ENCODE assay signal across 14 mouse cellular contexts in the genomic region with DNA sequence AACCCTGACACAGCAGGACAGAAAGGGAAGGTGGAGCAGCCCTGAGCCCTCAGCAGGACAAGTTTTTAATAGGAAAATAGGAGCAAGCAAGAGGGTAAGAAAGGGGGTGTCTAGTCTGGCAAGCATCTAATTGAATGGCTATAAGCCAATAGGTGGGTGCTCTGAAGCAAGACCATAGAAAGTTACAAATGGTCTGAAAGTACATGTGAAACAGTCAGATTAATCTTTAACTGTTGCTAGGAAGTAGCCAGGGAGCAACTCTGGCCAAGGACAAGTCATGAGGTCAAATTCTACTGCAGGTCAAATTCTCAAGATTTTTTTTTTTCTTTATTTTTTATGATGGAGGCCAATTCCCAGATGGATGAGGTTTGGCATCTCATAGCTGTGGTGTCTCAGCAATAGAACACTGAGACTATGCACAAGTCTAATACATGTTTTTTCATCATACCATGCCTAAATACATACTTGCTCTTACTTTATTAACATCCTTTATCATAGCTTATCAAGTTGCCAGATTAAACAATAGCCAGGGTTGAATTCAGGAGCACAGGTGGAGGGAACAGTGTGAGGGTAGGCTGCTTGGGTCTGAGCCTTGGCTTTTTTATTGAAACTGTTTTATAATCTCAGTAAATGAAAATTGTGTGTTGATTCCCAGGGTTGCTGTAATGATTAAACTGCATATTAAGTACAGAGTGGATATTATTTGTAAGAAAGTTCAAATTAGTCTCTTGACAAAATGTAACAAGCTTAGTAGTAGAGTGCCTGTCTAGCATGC. TPM values are rescaled to one million over a fixed set of nuclear protein-coding genes. Genes with fewer than 3 reads are reported as not detected.
DNase-seq lines count a peak whose midpoint lies in the region; ATAC-seq lines count a peak whose summit lies in the region.
"Had no signal": no experiment of that assay in that cellular context is flagged by ENCODE, and none has a peak within 500 bp of the region (broad histone marks: within the 10 kb centered on the region; RNA-seq: fewer than 3 reads in every experiment).

No protein-coding gene starts in this region.

- no peak overlapping the region for H3K27ac ChIP-seq in liver, embryonic 12.5 days
- no peak overlapping the region for H3K27ac ChIP-seq in liver, embryonic 11.5 days (ENCODE audit: low read depth, low read length)
- peak overlapping the region; percentile 87 for H3K27ac ChIP-seq in kidney, embryonic 15.5 days
- H3K27ac ChIP-seq in stomach, embryonic 15.5 days: peak overlapping the region; percentile 67; the same call in 1 of the 2 replicates
- H3K27ac ChIP-seq: embryonic facial prominence, embryonic 12.5 days; midbrain, embryonic 12.5 days; neural tube, embryonic 13.5 days had no signal

- H3K4me2 ChIP-seq in liver, embryonic 12.5 days: no peak overlapping the region
- no peak overlapping the region for H3K4me2 ChIP-seq in liver, embryonic 11.5 days
- H3K4me2 ChIP-seq in kidney, embryonic 15.5 days: no peak overlapping the region
- no peak overlapping the region for H3K4me2 ChIP-seq in stomach, embryonic 15.5 days
- H3K4me2 ChIP-seq: embryonic facial prominence, embryonic 12.5 days; lung, embryonic 14.5 days; midbrain, embryonic 12.5 days; neural tube, embryonic 13.5 days had no signal

- H3K27me3 ChIP-seq in liver, embryonic 12.5 days (replicated peaks): no peaks in the 10 kb centered on the region
- H3K27me3 ChIP-seq in liver, embryonic 11.5 days (replicated peaks; ENCODE audit: control insufficient read depth, insufficient read depth, low read length): no peaks in the 10 kb centered on the region
- H3K27me3 ChIP-seq in kidney, embryonic 15.5 days: no peaks in the 10 kb centered on the region
- no peaks in the 10 kb centered on the region for H3K27me3 ChIP-seq in stomach, embryonic 15.5 days (replicated peaks)
- H3K27me3 ChIP-seq: embryonic facial prominence, embryonic 12.5 days; midbrain, embryonic 12.5 days; neural tube, embryonic 13.5 days had no signal

- H3K4me1 ChIP-seq in liver, embryonic 12.5 days: peaks cover 8% of the 10 kb centered on the region
- H3K4me1 ChIP-seq in liver, embryonic 11.5 days (replicated peaks; ENCODE audit: control insufficient read depth, insufficient read depth, low read length): peaks cover 2% of the 10 kb centered on the region; the same call in 1 of the 2 replicates
- H3K4me1 ChIP-seq in kidney, embryonic 15.5 days: peaks cover 29% of the 10 kb centered on the region
- H3K4me1 ChIP-seq in stomach, embryonic 15.5 days: peaks cover 7% of the 10 kb centered on the region; the same call in 1 of the 2 replicates
- H3K4me1 ChIP-seq: embryonic facial prominence, embryonic 12.5 days; midbrain, embryonic 12.5 days; neural tube, embryonic 13.5 days had no signal

- no peak overlapping the region for H3K4me3 ChIP-seq in liver, embryonic 12.5 days
- H3K4me3 ChIP-seq in liver, embryonic 11.5 days (ENCODE audit: low read depth, low read length): no peak overlapping the region
- no peak overlapping the region for H3K4me3 ChIP-seq in kidney, embryonic 15.5 days (replicated peaks)
- no peak overlapping the region for H3K4me3 ChIP-seq in stomach, embryonic 15.5 days (replicated peaks)
- H3K4me3 ChIP-seq: embryonic facial prominence, embryonic 12.5 days; midbrain, embryonic 12.5 days; neural tube, embryonic 13.5 days had no signal

- no peak overlapping the region for H3K9ac ChIP-seq in liver, embryonic 12.5 days
- H3K9ac ChIP-seq in liver, embryonic 11.5 days (ENCODE audit: low read depth, low read length): no peak overlapping the region
- H3K9ac ChIP-seq in kidney, embryonic 15.5 days: no peak overlapping the region
- H3K9ac ChIP-seq in stomach, embryonic 15.5 days: no peak overlapping the region
- H3K9ac ChIP-seq: embryonic facial prominence, embryonic 12.5 days; lung, embryonic 14.5 days; midbrain, embryonic 12.5 days; neural tube, embryonic 13.5 days had no signal

- DNase-seq in liver, embryonic 11.5 days (ENCODE audit: low spot score): no peak
- DNase-seq in fibroblast of lung, adult 2 months (ENCODE audit: low read depth): peak; percentile 80
- no peak for DNase-seq in urinary bladder, postnatal 36 days (ENCODE audit: low spot score in 2 of 2)
- DNase-seq: cerebellum, adult 9-11 months; right cerebral cortex, postnatal 14 days had no signal

- H3K36me3 ChIP-seq in liver, embryonic 12.5 days: no peaks in the 10 kb centered on the region
- H3K36me3 ChIP-seq in liver, embryonic 11.5 days (ENCODE audit: control insufficient read depth, insufficient read depth, low read length): no peaks in the 10 kb centered on the region
- no peaks in the 10 kb centered on the region for H3K36me3 ChIP-seq in kidney, embryonic 15.5 days
- H3K36me3 ChIP-seq in stomach, embryonic 15.5 days: no peaks in the 10 kb centered on the region
- H3K36me3 ChIP-seq: embryonic facial prominence, embryonic 12.5 days; midbrain, embryonic 12.5 days; neural tube, embryonic 13.5 days had no signal

- no peaks in the 10 kb centered on the region for H3K9me3 ChIP-seq in liver, embryonic 12.5 days (replicated peaks)
- no peaks in the 10 kb centered on the region for H3K9me3 ChIP-seq in liver, embryonic 11.5 days (ENCODE audit: control insufficient read depth, low read length)
- no peaks in the 10 kb centered on the region for H3K9me3 ChIP-seq in kidney, embryonic 15.5 days (replicated peaks)
- no peaks in the 10 kb centered on the region for H3K9me3 ChIP-seq in stomach, embryonic 15.5 days
- H3K9me3 ChIP-seq: embryonic facial prominence, embryonic 12.5 days; midbrain, embryonic 12.5 days; neural tube, embryonic 13.5 days had no signal

- ATAC-seq in liver, embryonic 12.5 days: 0 out of 2 replicates have a peak, but pooled peaks have one; percentile 27
- ATAC-seq in liver, embryonic 11.5 days (replicated peaks; ENCODE audit: low FRiP score): no peak
- peak; percentile 76 for ATAC-seq in kidney, embryonic 15.5 days (replicated peaks; ENCODE audit: low FRiP score)
- ATAC-seq in stomach, embryonic 15.5 days (ENCODE audit: insufficient read depth, low FRiP score, low read depth): peak; percentile 43; the same call in 1 of the 2 replicates
- ATAC-seq in megakaryocyte, adult 5-6 weeks (ENCODE audit: poor library complexity, severe bottlenecking): no peak
- ATAC-seq: inflammation-experienced regulatory T-cells, adult 6 months had no signal

RNA-seq across cellular contexts. Expression of a gene that starts 32.2 kb away (rescaled TPM):
- polyA plus RNA-seq in liver, embryonic 12.5 days (2016; fragmentation: Nextera tagmentation; extraction: Ambion mirVana): not detected in 2 replicates
- not detected in 2 replicates for polyA plus RNA-seq in liver, embryonic 11.5 days (2014; fragmentation: Nextera tagmentation; extraction: Ambion mirVana)
- 0.51 and 1.1 TPM in 2 replicates for polyA plus RNA-seq in kidney, embryonic 15.5 days (2015; fragmentation: Nextera tagmentation; extraction: Ambion mirVana)
- 0.85 and 1.1 TPM in 2 replicates for polyA plus RNA-seq in stomach, embryonic 15.5 days (2015; fragmentation: Nextera tagmentation; extraction: Ambion mirVana)
- total RNA-seq in megakaryocyte, adult 5-6 weeks (2015): 28.2 and 41.3 TPM in 2 replicates
- 238 and 253 TPM in 2 replicates for total RNA-seq in megakaryocyte, adult 5-6 weeks (2017)
- polyA plus RNA-seq: neural tube, embryonic 13.5 days had no signal

Comparison
In these comparisons a context has a peak if more than half of its experiments do, and no peak if none do; other contexts are left out.
1. ATAC-seq: peak in liver, embryonic 12.5 days (single experiment), kidney, embryonic 15.5 days (single experiment) and stomach, embryonic 15.5 days (single experiment); none in liver, embryonic 11.5 days (single experiment) and megakaryocyte, adult 5-6 weeks (single experiment).
2. H3K27ac ChIP-seq: peak in kidney, embryonic 15.5 days (single experiment) and stomach, embryonic 15.5 days (single experiment); none in liver, embryonic 12.5 days (single experiment) and liver, embryonic 11.5 days (single experiment).